Mouse (Mus musculus) ES-Bruce4 (cell line): Measurements from ENCODE around the gene Mbd6.

ENCODE experiments used
- CTCF ChIP-seq: IDR thresholded peaks from one replicate; pipeline ENCODE4 v1.8.1; 2011; ENCODE audit warnings: low read depth, low read length
- POLR2A ChIP-seq: IDR thresholded peaks from one replicate; pipeline ENCODE4 v1.8.1; 2011; ENCODE audit warnings: low read length; ENCODE audit not compliant: insufficient read depth

GRCm38 (mm10) chr10:127323131-127323855 lies 34.5 kb upstream of the Mbd6 start:
- TF ChIP-seq CTCF (no peak), POLR2A (no peak)
